Mouse (Mus musculus): ENCODE measurements at regions not wholly inside any gene's neighbourhood (a gene's known extent, or its start where the extent isn't known, plus 50 kb on each side); places are given as distances from the start of the nearest gene placed in this dataset.
"Not testable (repeated sequence)": the region's sequence is repeated elsewhere in the genome, so short reads cannot be mapped to it uniquely, and the experiment has no call there.

DNA sequence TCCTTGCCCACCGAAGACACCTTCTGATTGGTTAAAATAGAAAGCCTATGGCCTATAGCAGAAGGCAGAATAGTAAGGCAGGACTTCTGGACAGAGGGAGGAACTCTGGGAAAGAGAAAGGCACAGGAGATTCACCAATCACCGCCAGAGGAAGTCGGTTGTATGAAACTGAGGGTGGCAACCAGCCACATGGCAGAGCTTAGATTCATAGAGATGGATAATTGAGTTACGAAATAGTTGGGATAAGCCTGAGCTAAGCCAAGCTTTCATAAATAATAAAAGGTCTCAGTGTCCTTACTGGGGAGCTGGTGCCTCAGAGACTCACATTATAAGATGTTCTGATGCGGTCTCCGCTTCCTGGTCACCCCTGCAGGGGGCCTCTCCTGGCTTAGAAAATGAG, 98.7 kb upstream of the Stt3b start:
- DNase-seq (ENCODE audit: low spot score): no peak
- intact Hi-C loops (cut with DNase I): no loop called here

DNA sequence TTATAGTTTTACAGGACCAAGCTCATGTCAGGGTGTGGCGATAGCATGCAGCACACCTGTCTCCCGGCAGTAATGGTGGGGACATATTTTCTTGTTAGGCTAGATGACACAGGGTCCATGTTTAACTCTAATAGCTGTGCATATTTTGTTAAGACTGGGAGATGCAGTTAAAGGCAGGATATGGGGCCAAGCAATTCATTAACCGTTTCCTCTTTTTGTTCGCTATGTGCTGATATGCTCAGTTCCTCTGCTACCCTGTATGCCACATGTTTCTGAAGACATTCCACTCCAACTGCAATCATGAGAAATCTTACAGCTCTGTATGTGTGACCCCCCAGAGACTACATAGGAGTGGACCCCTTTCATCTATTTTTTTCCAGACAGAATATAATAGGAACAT, 104.0 kb upstream of the Stt3b start:
- DNase-seq (ENCODE audit: low spot score): no peak
- intact Hi-C loops (cut with DNase I): no loop called here

DNA sequence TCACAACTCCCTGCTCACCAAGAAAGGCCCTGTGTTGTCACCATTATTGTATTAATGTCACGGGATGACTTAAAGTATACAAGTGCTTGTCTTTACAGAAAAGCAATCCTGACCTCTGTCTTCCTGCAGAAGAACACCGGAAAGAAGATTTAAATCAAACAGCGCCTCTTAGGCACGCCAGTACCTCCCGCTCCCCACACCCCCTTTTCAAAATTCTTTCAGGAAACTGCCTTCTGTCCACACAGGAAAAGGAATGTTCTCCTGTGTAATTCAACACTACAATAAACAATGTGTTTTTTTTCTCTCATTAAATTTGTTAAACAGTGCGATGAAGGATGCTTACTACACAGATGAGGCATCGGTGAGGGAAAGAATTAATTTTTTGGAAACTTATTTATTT, 112.6 kb upstream of the Stt3b start:
- no peak for DNase-seq (ENCODE audit: low spot score)

DNA sequence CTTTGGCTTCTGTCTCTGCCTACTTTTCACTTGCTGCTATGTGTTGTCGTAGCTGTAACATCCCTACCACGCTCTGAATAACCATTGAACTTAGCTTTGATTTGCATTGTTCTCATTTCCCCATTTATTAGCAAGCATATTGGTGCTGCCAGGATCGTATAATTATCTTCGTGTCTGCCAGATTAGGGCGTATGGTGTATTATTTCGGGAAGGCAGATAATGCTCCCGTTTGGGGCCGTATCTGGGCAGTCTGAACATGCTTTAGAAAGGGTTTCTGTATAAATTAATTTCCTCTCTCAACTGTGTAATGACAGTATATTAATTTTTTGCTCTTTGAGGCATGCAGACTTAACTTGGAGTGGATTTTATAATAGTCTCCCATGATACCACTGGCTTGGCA, 116.5 kb upstream of the Stt3b start:
- DNase-seq (ENCODE audit: low spot score): no peak
- intact Hi-C loops (cut with DNase I): no loop called here

More for the DNA sequence above, 112.6 kb upstream of the Stt3b start:
- intact Hi-C loops (cut with DNase I): no loop called here

DNA sequence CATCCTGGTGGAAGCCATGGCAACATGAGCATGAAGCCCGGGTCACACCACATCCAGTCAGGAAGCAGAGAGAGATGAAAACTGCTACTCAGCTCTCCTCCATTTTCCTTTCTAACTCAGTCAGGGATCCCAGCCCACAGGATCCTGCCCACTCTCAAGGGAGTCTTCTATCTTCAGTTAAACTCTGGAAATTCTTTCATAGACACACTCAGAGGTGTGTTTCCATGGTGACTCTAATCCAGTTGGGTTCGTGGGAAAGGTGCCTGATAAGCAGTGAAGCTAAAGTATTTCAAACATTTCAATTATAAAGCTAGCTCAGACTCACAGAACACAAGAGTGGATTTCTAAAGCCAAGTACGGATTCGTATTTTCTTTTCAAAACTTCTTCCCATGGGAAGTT, 120.0 kb upstream of the Stt3b start:
- DNase-seq (ENCODE audit: low spot score): no peak
- intact Hi-C loops (cut with DNase I): no loop called here

DNA sequence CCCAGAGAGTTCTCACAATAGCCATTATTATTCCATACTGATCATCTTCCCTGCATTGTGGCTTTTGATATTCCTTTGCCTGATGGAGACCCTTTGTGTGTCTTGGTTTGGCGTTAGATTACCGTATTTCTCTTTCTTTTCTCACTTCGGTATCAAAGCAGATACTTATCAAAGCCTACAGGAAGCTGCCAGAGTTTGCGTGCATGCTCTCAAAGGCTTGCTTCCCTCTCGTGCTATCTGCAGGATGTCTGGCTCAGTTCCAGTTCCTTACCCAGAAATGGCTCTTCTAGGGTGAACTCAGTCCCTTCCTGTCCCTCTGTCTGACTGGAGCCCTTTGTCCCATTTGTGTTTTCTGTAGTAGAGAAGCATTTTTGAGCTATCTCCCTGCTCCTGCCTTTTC, 124.5 kb upstream of the Stt3b start:
- intact Hi-C loops (cut with DNase I): no loop called here
- no peak for DNase-seq (ENCODE audit: low spot score)

DNA sequence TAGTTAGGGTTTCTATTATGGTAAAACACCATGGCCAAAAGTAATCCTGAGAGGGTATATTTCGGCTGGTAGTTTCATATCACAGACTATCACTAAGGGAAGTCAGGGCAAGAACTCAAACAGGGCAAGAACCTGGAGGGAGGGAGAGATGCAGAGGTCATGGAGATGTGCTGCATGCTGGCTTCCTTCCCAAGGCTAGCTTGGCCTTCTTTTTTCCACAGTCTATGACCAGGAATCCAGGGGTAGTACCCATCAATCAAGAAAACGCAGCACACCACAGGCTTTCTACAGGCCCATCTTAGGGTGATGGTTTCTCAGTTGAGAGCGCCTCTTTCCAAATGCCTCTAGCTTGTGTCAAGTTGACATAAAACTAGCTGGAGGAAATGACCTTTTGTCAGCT, 126.1 kb upstream of the Stt3b start:
- no peak for DNase-seq (ENCODE audit: low spot score)
- intact Hi-C loops (cut with DNase I): no loop called here

DNA sequence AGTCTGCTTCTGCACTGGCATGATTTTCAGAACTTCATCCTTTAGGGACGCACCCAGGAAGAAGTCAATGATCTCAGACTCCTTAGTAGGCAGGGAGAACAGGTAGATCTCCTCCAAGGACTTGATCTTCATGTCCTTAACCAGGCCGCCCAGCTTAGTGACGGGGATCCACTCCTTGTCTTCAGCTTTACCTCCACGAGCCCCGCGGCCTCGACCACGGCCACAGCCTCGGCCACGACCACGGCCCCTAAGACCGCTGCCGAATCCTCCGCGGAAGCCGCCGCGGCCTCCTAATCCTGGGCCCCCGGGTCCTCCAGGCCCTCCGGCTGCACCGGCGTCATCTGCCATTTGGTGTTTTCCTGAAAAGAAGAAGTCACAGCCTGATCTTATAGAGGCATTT, 128.0 kb upstream of the Stt3b start:
- intact Hi-C loops (cut with DNase I); DNase-seq (ENCODE audit: low spot score): not testable (repeated sequence)

DNA sequence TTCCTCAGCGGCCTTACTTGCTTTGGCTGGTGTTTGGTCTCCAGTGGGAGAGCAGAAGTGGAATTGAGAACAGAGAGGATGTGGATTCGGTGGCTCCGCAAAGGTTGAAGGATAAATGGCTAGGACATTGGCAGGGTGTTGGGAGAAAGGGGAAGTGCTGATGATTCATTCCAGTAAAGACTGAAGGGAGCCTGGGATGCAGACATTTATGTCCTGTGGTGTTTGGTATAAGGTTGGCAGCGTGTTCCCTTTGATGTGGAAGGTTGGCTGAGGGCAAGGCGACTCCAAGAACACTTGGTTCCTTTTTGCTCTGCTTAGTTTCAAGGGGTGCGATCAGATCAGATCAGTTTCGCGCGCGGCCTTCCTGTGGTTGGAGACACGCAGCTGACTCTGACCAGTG, 136.5 kb upstream of the Stt3b start:
- no peak for DNase-seq (ENCODE audit: low spot score)
- intact Hi-C loops (cut with DNase I): no loop called here

DNA sequence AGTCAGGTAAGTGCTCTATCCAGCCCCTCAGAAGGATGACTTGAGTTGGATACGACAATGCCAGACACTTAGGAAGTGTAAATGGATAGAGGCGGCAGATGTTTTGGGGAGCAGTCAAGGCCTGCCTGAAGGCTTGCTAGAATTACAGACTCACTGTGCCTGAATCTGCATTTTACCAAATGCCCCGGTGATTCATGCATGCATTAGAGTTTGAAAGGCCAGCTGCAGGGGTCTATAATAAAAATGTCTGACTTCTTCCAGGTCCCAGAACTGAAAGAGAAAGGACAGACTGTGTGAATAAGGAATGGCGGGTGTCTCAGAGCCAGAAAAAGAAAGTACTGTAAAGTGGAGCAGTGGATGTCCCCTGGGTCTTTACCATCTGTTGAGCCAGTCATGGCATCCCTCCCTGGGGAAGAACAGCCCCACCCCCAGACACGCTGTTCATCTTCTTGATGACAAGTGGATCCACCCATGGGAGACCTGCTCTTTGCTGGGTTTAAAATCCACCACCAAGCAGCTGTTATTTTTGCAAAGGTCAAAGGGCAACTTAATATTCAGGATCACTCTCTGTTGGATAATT, 140.6 kb upstream of the Stt3b start:
- no peak for DNase-seq (ENCODE audit: low spot score)
- intact Hi-C loops (cut with DNase I): no loop called here

DNA sequence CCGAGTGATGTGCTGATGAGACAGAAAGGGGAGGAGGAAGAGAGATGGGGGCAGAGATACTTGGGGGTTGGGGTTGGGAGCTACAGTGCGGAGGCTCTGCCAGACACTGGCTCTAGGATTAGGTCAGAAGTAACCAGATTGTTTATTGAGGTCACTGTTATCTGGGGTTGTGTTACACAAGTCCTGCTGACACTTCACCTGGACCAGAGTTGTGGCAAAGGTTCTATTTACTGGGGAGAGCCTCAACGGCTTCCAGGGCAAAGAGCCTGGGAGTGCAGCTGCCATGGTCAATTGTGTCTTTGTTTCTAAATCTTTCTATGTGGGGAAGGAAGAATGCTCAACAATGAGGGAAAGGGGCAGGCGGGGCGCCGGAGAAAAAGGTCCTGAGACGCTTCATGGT, 144.6 kb upstream of the Stt3b start:
- intact Hi-C loops (cut with DNase I): no loop called here
- DNase-seq (ENCODE audit: low spot score): no peak

DNA sequence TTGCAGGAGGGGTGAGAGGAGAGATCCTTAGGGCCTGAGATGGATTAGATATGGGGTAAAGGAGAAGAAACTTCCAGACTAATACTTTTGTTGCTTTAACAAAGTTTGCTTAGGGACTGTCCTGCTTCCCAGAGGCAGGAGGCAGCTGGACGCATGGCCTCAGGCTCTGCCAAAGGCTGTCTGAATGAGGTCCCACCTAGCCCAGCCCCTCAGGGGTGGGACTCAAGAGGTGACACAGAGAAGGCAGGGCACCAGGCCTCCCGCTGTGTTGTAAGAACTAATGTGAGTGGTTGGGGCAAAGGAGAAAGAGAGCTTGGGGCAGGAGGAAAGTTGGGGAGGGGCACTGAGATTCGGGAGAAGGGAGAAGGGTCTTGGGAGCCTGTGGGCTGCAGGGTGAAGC, 145.9 kb upstream of the Stt3b start:
- intact Hi-C loops (cut with DNase I): no loop called here
- DNase-seq (ENCODE audit: low spot score): no peak

DNA sequence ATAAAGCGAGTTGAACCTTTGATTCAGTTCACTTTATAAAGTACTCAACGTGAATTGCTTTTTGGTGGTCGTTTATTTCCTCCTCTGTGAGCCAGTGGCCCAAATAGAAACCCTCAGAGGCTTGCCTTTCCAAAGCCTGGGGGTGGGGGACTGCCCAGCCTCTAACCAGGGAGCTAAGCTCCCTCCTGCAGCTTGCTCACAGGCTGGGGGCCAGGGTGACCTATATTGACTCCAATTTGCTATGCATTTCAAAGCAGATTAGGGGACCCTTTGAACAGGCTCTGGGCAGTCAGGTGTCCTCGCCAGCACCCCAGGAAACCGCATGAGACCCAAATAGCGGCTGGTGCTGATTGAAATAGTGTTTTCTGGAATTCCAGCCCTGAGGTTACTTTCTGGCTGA, 146.4 kb upstream of the Stt3b start:
- intact Hi-C loops (cut with DNase I): no loop called here
- no peak for DNase-seq (ENCODE audit: low spot score)

DNA sequence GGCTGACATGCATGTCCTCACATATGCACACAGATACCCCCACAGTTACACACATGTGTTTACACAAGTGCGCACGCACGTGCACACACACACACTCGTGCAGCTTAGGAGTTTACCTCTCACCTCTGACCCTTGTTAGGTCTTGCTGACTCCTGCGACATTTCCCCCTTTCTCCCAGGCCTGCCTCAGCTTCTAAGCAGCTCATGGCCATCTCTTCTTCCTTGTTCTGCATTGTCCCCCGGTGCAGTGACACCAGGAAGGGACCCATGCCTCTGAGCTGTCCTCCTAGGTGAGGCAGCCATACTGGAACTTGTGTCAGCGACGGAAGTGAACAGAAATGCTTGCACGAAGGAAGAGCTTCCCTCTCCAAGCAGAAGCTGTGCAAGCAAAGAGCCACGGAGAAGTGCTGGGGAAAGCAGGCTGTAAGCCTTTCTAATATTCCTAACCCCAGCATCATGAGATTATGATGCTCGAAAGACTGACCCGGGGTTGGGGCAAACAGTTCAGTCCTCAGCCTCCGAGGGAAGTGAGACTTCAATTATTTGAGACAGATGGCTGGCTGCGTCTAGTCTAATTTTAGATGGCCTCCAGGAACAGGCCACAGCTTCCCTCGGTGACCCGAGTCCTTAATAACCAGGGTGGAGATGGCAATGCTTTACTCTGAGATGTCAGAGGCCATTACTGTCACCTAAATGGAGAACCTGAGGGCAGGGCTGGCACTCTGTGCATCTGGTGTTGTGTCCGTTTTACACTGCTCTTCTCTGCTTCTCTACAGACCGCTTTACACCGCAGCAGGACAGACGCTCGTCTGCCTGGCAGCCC, 147.9 kb upstream of the Stt3b start:
- intact Hi-C loops (cut with DNase I): no loop called here
- no peak for DNase-seq (ENCODE audit: low spot score)

DNA sequence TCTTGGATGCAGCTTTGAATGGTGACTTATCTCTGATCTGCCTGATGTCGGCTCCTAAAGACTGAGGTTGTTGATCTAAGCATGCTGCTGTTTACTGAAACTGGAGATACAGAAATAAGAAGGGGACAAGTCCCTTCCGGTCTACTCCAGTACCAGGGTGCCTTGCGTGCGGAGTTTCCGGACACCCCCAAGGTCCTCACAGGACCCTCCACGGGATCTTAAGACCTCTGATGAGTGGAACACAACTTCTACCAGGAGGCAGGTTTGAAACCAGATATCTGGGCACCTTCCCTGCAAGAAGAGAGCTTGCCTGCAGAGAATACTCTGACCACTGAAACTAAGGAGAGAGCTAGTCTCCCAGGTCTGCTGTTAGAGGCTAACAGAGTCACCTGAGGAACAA, 148.9 kb upstream of the Stt3b start:
- DNase-seq (ENCODE audit: low spot score); intact Hi-C loops (cut with DNase I): not testable (repeated sequence)

DNA sequence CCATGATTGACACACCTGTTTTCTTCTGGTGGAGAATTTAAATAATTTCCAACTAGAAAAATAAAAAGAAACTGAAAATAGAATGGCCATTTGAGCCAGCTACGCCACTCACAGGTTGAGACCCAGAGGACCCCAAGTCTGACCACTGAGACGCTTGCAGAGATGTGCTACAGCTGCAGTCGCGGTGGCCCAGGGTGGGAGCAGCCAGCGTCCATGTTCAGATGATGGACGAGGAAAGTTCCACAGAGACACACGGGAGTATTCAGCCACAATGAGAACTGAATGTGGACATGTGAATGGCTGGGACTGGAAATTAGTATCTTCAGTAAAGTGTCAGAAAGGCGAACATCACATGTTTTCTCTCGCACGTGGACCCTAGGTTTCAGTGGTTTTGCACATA, 155.1 kb upstream of the Stt3b start:
- intact Hi-C loops (cut with DNase I): no loop called here
- DNase-seq (ENCODE audit: low spot score): no peak

DNA sequence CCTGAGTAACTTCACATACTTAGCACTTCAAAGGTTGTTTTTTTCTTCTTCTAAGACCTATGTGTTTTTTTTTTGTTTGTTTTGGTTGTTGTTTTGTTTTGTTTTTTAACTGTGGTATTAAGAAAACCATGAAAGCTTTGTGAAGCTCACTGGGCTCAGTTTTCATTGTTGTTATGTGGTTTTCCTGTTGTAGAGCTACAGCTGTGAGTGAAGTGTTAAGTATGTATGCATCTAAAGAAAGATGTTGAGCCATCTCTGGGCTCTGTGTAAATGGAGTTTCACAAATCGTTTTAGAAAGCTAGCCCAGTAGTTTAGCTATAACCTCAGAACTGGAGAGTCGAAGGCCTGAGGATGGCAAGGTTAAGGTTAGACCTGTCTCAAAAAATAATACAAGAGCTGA, 158.4 kb upstream of the Stt3b start:
- intact Hi-C loops (cut with DNase I): no loop called here
- no peak for DNase-seq (ENCODE audit: low spot score)

DNA sequence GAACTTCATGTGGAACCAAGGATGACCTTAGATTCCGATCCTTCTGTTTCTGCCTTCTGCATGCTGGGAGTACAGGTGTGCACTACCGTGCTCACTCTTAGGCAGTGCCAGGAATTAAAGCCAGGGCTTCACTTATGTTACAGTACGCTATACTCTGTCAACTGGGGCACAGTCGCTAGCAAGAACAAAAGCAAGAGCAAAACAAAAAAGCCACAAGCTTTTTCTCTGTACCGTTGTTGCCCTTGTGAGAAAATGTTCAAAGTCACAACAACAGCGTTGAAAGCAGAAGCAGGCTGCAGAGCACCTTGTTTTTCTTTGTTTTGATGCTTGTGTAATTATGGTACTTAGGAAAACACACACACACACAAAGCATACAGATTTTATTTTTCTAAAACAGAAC, 161.4 kb upstream of the Stt3b start:
- intact Hi-C loops (cut with DNase I): no loop called here
- no peak for DNase-seq (ENCODE audit: low spot score)

DNA sequence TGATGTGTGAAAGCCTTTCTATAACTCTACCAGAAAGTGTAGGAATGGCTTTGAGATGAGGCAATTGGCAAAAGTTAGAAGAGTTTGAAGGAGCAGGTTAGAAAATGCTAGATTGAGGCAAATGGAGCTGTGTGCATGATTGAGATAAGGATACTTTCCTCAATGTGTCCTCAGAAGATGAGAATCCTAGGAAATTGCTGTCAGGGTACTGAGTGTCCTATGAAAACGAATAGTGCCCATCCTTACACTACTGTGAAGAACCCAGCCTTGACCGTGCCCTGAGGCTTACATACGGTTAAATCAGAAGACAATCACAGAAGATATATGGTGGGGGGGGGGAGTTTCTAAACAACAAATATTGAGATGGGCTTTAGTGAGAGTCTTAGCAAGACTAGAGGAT, 162.8 kb upstream of the Stt3b start:
- no peak for DNase-seq (ENCODE audit: low spot score)
- intact Hi-C loops (cut with DNase I): no loop called here

DNA sequence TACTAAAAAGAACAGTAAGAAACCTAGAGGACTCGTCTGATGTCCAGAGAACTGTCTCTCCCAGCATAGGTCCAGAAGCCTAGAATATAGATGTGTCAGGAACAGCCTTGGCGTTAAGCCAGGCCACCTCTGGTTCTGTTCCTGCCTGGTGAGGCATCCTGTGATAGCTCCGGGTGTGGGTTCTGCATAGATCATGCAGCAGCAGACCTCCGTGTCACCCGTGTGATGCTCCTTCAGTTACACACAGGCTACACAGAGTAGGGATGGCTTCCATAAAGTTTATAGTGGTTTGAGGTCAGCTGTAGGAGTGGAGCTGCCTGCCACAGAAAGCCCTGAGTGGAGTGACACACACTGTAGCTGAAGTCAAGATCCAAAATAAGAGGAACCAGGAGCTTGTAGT, 163.6 kb upstream of the Stt3b start:
- no peak for DNase-seq (ENCODE audit: low spot score)
- intact Hi-C loops (cut with DNase I): no loop called here

DNA sequence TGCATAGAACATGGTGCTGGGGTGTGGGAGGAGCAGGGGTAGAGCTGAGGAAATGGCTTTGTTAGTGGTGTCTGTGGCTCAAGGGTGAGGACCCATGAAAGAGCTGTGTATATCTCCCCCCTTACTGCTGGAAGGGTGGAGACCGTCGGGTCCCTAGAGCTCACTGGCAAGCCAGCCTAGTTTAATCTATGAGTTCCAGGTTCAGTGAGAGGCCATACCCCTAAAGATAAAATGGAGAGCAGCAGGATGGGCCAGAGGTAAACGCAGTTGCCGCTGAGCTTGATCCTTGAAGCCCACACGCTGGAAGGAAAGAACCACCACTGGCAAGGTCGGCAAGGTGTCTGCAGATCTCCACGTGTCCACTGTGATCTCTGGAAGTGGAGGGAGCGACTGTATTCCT, 164.1 kb upstream of the Stt3b start:
- no peak for DNase-seq (ENCODE audit: low spot score)
- intact Hi-C loops (cut with DNase I): no loop called here

DNA sequence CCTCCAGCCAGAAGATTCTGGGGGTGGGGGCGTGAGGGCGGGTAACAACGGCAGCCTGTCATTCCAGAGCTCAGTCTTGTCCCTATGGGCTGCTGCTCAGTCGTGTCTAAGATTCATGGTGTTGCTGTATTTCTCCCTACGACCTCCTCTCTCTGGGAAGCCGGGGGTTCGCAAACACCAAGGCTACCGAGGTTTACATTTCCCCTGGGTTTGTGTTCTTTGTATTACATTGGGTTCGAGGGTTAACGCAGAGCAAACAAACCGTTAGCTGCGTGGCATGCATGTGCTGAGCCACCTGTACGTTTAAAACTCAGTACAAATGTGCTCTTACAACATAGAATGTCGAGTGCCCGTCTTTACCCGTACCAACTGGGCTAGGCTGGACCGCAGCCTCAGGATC, 166.0 kb upstream of the Stt3b start:
- intact Hi-C loops (cut with DNase I): no loop called here
- DNase-seq (ENCODE audit: low spot score): no peak
